Mouse (Mus musculus) left cerebral cortex, adult 2 months (tissue): Measurements from ENCODE around the gene Cd200r3. TPM values are rescaled to one million over a fixed set of nuclear protein-coding genes. Genes with fewer than 3 reads are reported as not detected.

Experiments used
- DNase-seq, 2 experiments: peaks; one replicate each; pipeline ENCODE4 v3.0.0; 2021 to 2022; ENCODE audit warnings: low spot score in 2 of 2, mixed read lengths in 1 of 2; ENCODE audit errors: extremely low spot score in 1 of 2
- H3K27ac ChIP-seq: fragments of 200-600 bp; 2 replicates; pipeline ENCODE4 v1.8.1; 2022
- H3K4me3 ChIP-seq: fragments of 200-600 bp; 2 replicates; pipeline ENCODE4 v1.8.1; 2022
- CTCF ChIP-seq: fragments of 200-600 bp; IDR thresholded peaks from 2 replicates; pipeline ENCODE4 v1.8.1; 2022; ENCODE audit warnings: antibody characterized with exemption, mild to moderate bottlenecking, moderate library complexity
- intact Hi-C: fragments of 180-260 bp; cut with DNase I; formaldehyde crosslinking; loops from one replicate; pipeline ENCODE4 v1.15.1; 2025
- total RNA-seq, 2 experiments: library from RNA; stranded (reverse); gene quantifications; 2 replicates each; pipeline ENCODE4 v1.2.3; 2021

Gene Cd200r3
- total RNA-seq, 2 experiments from 2014 or later: not detected

GRCm38 (mm10) chr16:44994206-44994953, 50.9 kb downstream of the Cd200r3 start:
- DNase-seq: no peak
- no peak for TF ChIP-seq CTCF
- Histone ChIP-seq H3K27ac (no peak overlapping the region), H3K4me3 (no peak overlapping the region)
- intact Hi-C loops: no loop called here

DNA sequence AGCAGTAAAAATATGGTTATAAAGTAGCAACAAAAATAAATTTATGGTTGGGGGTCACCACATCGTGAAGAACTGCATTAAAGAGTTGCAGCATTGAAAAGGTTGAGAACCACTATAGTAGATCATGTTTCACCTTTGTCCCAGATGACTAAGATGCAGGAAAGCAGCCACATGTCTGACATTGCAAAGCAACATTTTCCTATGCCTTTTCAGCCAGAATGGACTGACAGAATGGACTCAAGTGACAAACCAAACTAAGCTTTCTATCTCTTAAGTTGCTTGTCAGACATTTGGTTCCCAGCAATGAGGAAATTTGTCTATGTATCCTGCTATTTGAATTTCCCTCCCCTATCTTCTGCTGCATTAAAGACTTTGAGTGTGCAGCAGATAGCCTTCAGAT, 51.6 kb downstream of the Cd200r3 start:
- DNase-seq: no peak
- Histone ChIP-seq H3K27ac (no peak overlapping the region), H3K4me3 (no peak overlapping the region)
- intact Hi-C loops: no loop called here
- no peak for TF ChIP-seq CTCF

DNA sequence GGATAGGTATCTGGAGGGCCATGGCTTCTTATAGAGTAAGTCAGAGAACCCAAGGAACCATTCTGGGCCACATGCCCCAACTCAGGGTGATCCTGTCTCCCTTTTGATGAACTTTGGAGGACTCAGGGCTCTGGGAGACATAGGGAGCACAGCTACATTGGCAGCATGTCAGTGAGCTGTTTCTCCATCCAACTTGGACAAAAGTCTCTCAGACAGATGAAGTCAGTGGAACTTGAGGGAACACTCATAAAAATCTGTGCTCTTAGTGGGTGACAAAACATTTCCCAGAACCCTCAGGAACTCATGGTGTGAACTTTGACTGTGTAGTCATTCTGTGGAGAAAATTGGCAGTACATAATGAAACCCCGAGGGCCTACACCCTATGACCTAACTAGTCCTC, 53.2 kb downstream of the Cd200r3 start:
- TF ChIP-seq CTCF: no peak
- H3K27ac ChIP-seq: no peak overlapping the region
- H3K4me3 ChIP-seq: no peak overlapping the region
- DNase-seq: no peak
- intact Hi-C loops: no loop called here

DNA sequence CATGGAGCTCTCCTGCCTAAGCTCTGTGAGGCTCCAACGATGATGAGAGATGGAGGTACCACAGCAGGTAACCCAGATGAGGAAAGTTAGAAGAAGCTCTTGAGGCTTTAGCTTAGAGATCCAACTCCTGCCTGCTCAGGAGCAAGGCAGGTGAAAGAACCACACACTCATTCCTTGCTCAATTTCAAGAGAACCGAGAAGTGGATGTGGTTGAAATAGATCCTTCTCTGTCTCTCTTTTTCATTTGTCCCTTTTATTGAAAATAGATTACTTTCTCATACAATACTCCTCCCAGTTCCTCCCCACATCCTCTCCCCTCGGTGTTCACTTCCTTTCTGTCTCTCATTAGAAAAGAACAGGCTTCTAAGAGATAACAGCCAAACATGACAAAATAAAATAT, 56.1 kb downstream of the Cd200r3 start:
- H3K27ac ChIP-seq: no peak overlapping the region
- TF ChIP-seq CTCF: no peak
- no peak for DNase-seq
- intact Hi-C loops: no loop called here
- no peak overlapping the region for H3K4me3 ChIP-seq

DNA sequence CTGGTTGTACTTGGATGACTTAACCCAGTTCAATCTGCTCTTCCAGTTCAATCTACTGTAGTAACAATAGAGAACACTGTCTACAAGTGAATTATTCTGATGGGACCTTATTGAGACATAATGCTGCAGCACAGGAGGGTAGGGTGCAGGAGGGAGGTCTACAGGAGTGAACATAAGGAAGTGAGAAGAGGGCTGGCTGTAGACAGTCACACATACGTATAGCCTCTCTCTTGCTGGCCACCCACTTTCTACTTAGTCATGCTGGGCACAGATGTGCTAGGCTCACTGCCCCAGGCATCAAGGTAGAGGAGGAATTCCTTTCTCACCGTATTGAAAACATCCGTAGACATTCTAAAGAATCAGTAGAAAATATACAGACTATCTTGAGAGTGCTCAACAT, 61.0 kb downstream of the Cd200r3 start:
- TF ChIP-seq CTCF: no peak

GRCm38 (mm10) chr16:45005280-45005679, 61.8 kb downstream of the Cd200r3 start:
- TF ChIP-seq CTCF: no peak
- DNase-seq: no peak
- no peak overlapping the region for H3K27ac ChIP-seq
- intact Hi-C loops: no loop called here
- H3K4me3 ChIP-seq: no peak overlapping the region

More for the DNA sequence above, 61.0 kb downstream of the Cd200r3 start:
- no peak for DNase-seq
- no peak overlapping the region for H3K27ac ChIP-seq
- H3K4me3 ChIP-seq: no peak overlapping the region
- intact Hi-C loops: no loop called here

DNA sequence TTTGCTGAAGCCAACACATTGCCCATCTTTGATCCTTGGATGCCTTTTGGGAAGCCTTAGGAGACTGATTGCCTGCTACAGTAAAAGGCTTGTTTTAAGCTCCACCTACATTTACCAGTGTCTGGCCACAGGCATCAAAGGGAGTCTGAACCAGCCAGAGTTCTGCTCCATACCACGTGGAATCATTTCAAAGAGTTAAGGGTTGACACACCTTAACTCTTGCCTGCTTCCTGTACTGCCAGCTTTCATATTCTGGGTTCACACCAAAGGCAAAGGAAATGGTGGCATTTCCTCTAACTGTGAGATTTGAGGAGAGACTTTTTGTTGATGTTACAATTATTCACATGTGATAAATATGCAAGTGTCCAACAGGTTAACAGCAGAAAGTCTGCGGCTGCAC, 63.5 kb downstream of the Cd200r3 start:
- intact Hi-C loops: no loop called here
- Histone ChIP-seq H3K27ac (no peak overlapping the region), H3K4me3 (no peak overlapping the region)
- no peak for TF ChIP-seq CTCF
- no peak for DNase-seq

- H3K4me3 ChIP-seq: no peak overlapping the region
- intact Hi-C loops: no loop called here
- no peak for DNase-seq
- H3K27ac ChIP-seq: no peak overlapping the region
- TF ChIP-seq CTCF: no peak
Measured at GRCm38 (mm10) chr16:45007807-45008206, 64.3 kb downstream of the Cd200r3 start.

DNA sequence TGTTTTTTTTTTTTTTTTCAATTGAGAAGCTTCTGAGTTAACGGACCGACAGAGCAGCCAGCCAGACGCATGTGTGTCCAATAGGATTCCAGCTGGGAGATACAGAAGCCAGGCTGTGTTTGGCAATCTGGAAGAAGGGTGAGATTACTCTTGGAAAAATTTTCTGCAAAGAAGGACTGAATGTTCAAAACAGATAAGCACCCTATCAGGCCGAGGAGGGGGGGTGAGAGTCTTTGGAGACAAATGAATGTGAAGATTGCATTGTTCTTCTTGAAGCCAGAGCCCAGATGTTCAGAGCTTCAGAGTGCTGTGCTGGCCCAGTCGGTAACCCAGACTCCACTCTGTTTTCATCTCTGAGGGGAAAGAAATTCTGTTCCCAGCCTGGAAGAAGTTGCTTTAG, 66.2 kb downstream of the Cd200r3 start:
- no peak overlapping the region for H3K4me3 ChIP-seq
- no peak for DNase-seq
- no peak for TF ChIP-seq CTCF
- H3K27ac ChIP-seq: no peak overlapping the region
- intact Hi-C loops: no loop called here

DNA sequence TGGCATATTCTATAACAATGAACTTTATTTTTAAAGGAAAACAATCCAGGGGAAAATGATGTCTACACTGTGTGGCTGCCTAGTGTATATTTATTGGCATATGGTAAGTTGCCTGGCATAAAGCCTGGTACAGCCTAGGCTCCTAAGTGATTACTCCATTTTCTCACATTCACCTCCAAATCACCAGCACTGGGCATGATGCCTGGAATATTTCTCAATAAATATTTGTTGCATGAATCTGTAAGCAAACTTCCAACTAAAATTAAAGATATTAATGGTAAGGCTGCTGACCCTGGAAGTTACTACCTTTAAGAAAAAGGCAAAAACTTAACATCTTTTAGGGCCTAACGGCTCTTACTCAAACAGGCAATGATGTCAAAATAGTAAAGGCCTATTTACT, 72.1 kb downstream of the Cd200r3 start:
- DNase-seq: no peak
- no peak for TF ChIP-seq CTCF
- Histone ChIP-seq H3K4me3 (no peak overlapping the region), H3K27ac (no peak overlapping the region)
- intact Hi-C loops: no loop called here

DNA sequence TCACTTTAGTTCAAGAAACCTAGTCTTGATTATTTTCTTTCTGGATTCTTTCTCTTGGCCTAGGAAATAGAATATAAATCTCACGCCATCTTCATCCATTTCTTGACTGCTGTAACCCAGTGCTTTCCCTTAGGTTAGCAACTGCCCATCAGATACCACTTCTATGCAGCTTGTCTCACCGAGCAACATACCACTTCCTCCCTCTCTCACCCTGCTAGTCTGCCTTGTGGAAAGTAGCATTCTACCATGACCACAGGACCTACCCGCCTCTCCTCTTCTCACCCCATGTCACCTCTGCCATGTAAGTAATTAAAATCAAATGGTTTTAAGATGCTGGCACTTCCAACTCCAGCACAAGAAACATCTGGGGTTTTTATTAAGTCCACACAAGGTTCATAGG, 73.0 kb downstream of the Cd200r3 start:
- intact Hi-C loops: no loop called here
- H3K27ac ChIP-seq: no peak overlapping the region
- no peak overlapping the region for H3K4me3 ChIP-seq
- DNase-seq: no peak
- no peak for TF ChIP-seq CTCF

DNA sequence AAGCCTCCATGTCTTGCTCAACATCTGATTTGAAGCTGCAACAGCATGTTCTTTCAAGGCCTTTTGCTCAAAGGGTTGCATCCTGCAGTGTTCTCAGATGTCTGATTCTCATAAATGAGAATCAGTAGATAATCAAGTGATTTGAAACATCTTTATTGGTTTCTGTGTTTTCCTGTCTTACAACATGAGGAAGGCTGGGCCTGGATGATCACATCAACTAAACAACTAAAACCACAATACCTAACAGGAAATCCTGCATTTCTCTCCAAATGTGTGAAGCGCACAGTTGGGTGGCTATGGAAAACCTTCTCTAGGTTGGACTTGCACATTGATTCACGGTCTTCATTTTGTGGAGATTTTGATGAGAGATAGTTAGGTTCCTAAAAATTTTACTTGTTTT, 75.4 kb downstream of the Cd200r3 start:
- no peak overlapping the region for H3K4me3 ChIP-seq
- no peak for DNase-seq
- intact Hi-C loops: no loop called here
- no peak overlapping the region for H3K27ac ChIP-seq
- TF ChIP-seq CTCF: no peak

DNA sequence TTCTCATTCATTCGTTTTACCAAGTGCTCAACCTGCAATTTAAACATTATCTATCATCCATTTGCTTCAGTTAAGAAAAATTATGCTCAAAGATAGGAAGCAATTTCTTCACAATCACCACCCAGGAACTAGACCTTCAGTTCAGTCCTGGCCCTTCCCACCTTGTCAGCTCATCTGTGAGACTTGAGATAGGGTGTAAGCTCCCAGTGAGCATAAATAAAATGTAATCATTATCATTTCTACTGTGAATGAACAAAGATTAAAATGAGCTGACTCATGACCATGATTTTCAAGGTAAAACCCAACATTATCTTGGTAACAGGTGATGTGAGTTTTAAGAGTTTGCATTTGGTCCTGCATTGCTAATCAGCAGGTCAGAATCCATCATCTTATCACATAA, 76.6 kb downstream of the Cd200r3 start:
- intact Hi-C loops: loop anchor here (5.0 kb wide), 1 partner anchor 253 kb away; the partner anchor contains the start of gene Cd200r1
- no peak for TF ChIP-seq CTCF
- H3K4me3 ChIP-seq: no peak overlapping the region

More for the DNA sequence above, 76.6 kb downstream of the Cd200r3 start:
- no peak overlapping the region for H3K27ac ChIP-seq
- DNase-seq: no peak
